Mouse (Mus musculus) liver, postnatal 0 days (tissue): ENCODE measurements around the gene Dio3.

ENCODE experiments used
- CTCF ChIP-seq: sonication (generic); IDR thresholded peaks from 2 replicates; pipeline ENCODE4 v1.5.1; 2016; ENCODE audit warnings: antibody characterized with exemption, low read depth
- EP300 ChIP-seq: IDR thresholded peaks from 2 replicates; pipeline ENCODE4 v1.6.1; 2016; ENCODE audit warnings: antibody characterized with exemption, low read depth, mild to moderate bottlenecking

- TF ChIP-seq EP300, result no peak
- TF ChIP-seq CTCF, result no peak
Observed at GRCm38 (mm10) chr12:110230767-110231166, 48.1 kb upstream of the Dio3 start.
